Mouse (Mus musculus): ENCODE data around the gene Tmprss11a. TPM values are rescaled to one million over a fixed set of nuclear protein-coding genes. Genes with fewer than 3 reads are reported as not detected.

Gene Tmprss11a
- total and polyA plus RNA-seq, 2 experiments from 2014 or later, result not detected

- H3K9ac ChIP-seq (replicated peaks; ENCODE audit: low read length), result no peak overlapping the region
- no peak overlapping the region for H3K4me3 ChIP-seq (ENCODE audit: low read length)
- no peak for DNase-seq (ENCODE audit: low spot score)
- no peaks in the 10 kb centered on the region for H3K27me3 ChIP-seq (ENCODE audit: insufficient read depth, low read length)
- no peak for ATAC-seq
- no peaks in the 10 kb centered on the region for H3K9me3 ChIP-seq (ENCODE audit: low read length)
- H3K4me2 ChIP-seq (ENCODE audit: low read depth, low read length), result no peak overlapping the region
- no peaks in the 10 kb centered on the region for H3K4me1 ChIP-seq (ENCODE audit: insufficient read depth, low read length)
- H3K27ac ChIP-seq, result no peak overlapping the region
- H3K36me3 ChIP-seq (ENCODE audit: insufficient read depth, low read length), result no peaks in the 10 kb centered on the region
- 80% methylated on average over 2 of the region's 2 CpGs for WGBS
- no peak for TF ChIP-seq CTCF (IDR thresholded peaks at IDR 0.05; ENCODE audit: low read depth)
Measured at GRCm38 (mm10) chr5:86439306-86439705, 29.5 kb downstream of the Tmprss11a start.

- DNase-seq (ENCODE audit: low spot score), result no peak
- H3K9me3 ChIP-seq (ENCODE audit: low read length), result no peaks in the 10 kb centered on the region
- H3K9ac ChIP-seq (replicated peaks; ENCODE audit: low read length), result no peak overlapping the region
- H3K4me1 ChIP-seq (ENCODE audit: insufficient read depth, low read length), result no peaks in the 10 kb centered on the region
- no peak overlapping the region for H3K27ac ChIP-seq
- no peak overlapping the region for H3K4me2 ChIP-seq (ENCODE audit: low read depth, low read length)
- ATAC-seq, result no peak
- no peaks in the 10 kb centered on the region for H3K27me3 ChIP-seq (ENCODE audit: insufficient read depth, low read length)
- TF ChIP-seq CTCF (IDR thresholded peaks at IDR 0.05; ENCODE audit: low read depth), result no peak
- H3K4me3 ChIP-seq (ENCODE audit: low read length), result no peak overlapping the region
- H3K36me3 ChIP-seq (ENCODE audit: insufficient read depth, low read length), result no peaks in the 10 kb centered on the region
Measured at GRCm38 (mm10) chr5:86438548-86438947, 30.2 kb downstream of the Tmprss11a start.

- no peak overlapping the region for H3K9ac ChIP-seq (replicated peaks; ENCODE audit: low read length)
- DNase-seq (ENCODE audit: low spot score) (peak; percentile 62), ATAC-seq (0 out of 2 replicates have a peak, but pooled peaks have one; percentile 55)
- no peaks in the 10 kb centered on the region for H3K36me3 ChIP-seq (ENCODE audit: insufficient read depth, low read length)
- H3K4me2 ChIP-seq (ENCODE audit: low read depth, low read length), result no peak overlapping the region
- H3K27me3 ChIP-seq (ENCODE audit: insufficient read depth, low read length), result no peaks in the 10 kb centered on the region
- no peak overlapping the region for H3K4me3 ChIP-seq (ENCODE audit: low read length)
- TF ChIP-seq CTCF (IDR thresholded peaks at IDR 0.05; ENCODE audit: low read depth), result peak; percentile 72
- 5% methylated on average over 2 of the region's 2 CpGs for WGBS
- no peaks in the 10 kb centered on the region for H3K9me3 ChIP-seq (ENCODE audit: low read length)
- H3K27ac ChIP-seq, result no peak overlapping the region
- H3K4me1 ChIP-seq (ENCODE audit: insufficient read depth, low read length), result no peaks in the 10 kb centered on the region
Measured at GRCm38 (mm10) chr5:86432697-86433096, 36.1 kb downstream of the Tmprss11a start.

GRCm38 (mm10) chr5:86431096-86431495 lies 37.7 kb downstream of the Tmprss11a start:
- ATAC-seq, result no peak
- H3K27me3 ChIP-seq (ENCODE audit: insufficient read depth, low read length), result no peaks in the 10 kb centered on the region
- no peak overlapping the region for H3K9ac ChIP-seq (replicated peaks; ENCODE audit: low read length)
- WGBS, result 77% methylated on average over 5 of the region's 5 CpGs
- no peaks in the 10 kb centered on the region for H3K9me3 ChIP-seq (ENCODE audit: low read length)
- H3K27ac ChIP-seq, result no peak overlapping the region
- no peak for TF ChIP-seq CTCF (IDR thresholded peaks at IDR 0.05; ENCODE audit: low read depth)
- H3K36me3 ChIP-seq (ENCODE audit: insufficient read depth, low read length), result no peaks in the 10 kb centered on the region
- no peak overlapping the region for H3K4me2 ChIP-seq (ENCODE audit: low read depth, low read length)
- no peaks in the 10 kb centered on the region for H3K4me1 ChIP-seq (ENCODE audit: insufficient read depth, low read length)
- no peak overlapping the region for H3K4me3 ChIP-seq (ENCODE audit: low read length)
- DNase-seq (ENCODE audit: low spot score), result no peak

GRCm38 (mm10) chr5:86421323-86422028 lies 47.3 kb downstream of the Tmprss11a start:
- DNase-seq (ENCODE audit: low spot score), result peak; percentile 10

GRCm38 (mm10) chr5:86419494-86419893 lies 49.3 kb downstream of the Tmprss11a start:
- no peak for ATAC-seq
- H3K36me3 ChIP-seq (ENCODE audit: insufficient read depth, low read length), result no peaks in the 10 kb centered on the region
- peak; percentile 28 for DNase-seq (ENCODE audit: low spot score)

More at GRCm38 (mm10) chr5:86421323-86422028, 47.3 kb downstream of the Tmprss11a start:
- no peaks in the 10 kb centered on the region for H3K4me1 ChIP-seq (ENCODE audit: insufficient read depth, low read length)
- no peak overlapping the region for H3K4me3 ChIP-seq (ENCODE audit: low read length)
- H3K27ac ChIP-seq, result no peak overlapping the region
- no peaks in the 10 kb centered on the region for H3K27me3 ChIP-seq (ENCODE audit: insufficient read depth, low read length)
- no peak overlapping the region for H3K4me2 ChIP-seq (ENCODE audit: low read depth, low read length)
- no peaks in the 10 kb centered on the region for H3K36me3 ChIP-seq (ENCODE audit: insufficient read depth, low read length)
- TF ChIP-seq CTCF (IDR thresholded peaks at IDR 0.05; ENCODE audit: low read depth), result no peak
- no peak for ATAC-seq
- WGBS, result 44% methylated on average over 3 of the region's 3 CpGs
- no peak overlapping the region for H3K9ac ChIP-seq (replicated peaks; ENCODE audit: low read length)
- no peaks in the 10 kb centered on the region for H3K9me3 ChIP-seq (ENCODE audit: low read length)

GRCm38 (mm10) chr5:86414280-86414679 lies 54.5 kb downstream of the Tmprss11a start:
- no peaks in the 10 kb centered on the region for H3K9me3 ChIP-seq (ENCODE audit: low read length)
- no peaks in the 10 kb centered on the region for H3K27me3 ChIP-seq (ENCODE audit: insufficient read depth, low read length)
- WGBS, result 79% methylated on average over 7 of the region's 7 CpGs
- no peak overlapping the region for H3K4me3 ChIP-seq (ENCODE audit: low read length)
- H3K4me1 ChIP-seq (ENCODE audit: insufficient read depth, low read length), result no peaks in the 10 kb centered on the region
- no peak overlapping the region for H3K4me2 ChIP-seq (ENCODE audit: low read depth, low read length)
- H3K9ac ChIP-seq (replicated peaks; ENCODE audit: low read length), result no peak overlapping the region
- no peak for TF ChIP-seq CTCF (IDR thresholded peaks at IDR 0.05; ENCODE audit: low read depth)
- ATAC-seq, result no peak
- no peak overlapping the region for H3K27ac ChIP-seq
- H3K36me3 ChIP-seq (ENCODE audit: insufficient read depth, low read length), result no peaks in the 10 kb centered on the region
- no peak for DNase-seq (ENCODE audit: low spot score)

More at GRCm38 (mm10) chr5:86419494-86419893, 49.3 kb downstream of the Tmprss11a start:
- no peak overlapping the region for H3K9ac ChIP-seq (replicated peaks; ENCODE audit: low read length)
- no peaks in the 10 kb centered on the region for H3K9me3 ChIP-seq (ENCODE audit: low read length)
- peak; percentile 55 for TF ChIP-seq CTCF (IDR thresholded peaks at IDR 0.05; ENCODE audit: low read depth)
- WGBS, result 19% methylated on average over 4 of the region's 4 CpGs
- H3K4me1 ChIP-seq (ENCODE audit: insufficient read depth, low read length), result no peaks in the 10 kb centered on the region
- H3K27me3 ChIP-seq (ENCODE audit: insufficient read depth, low read length), result no peaks in the 10 kb centered on the region
- no peak overlapping the region for H3K27ac ChIP-seq
- no peak overlapping the region for H3K4me2 ChIP-seq (ENCODE audit: low read depth, low read length)
- H3K4me3 ChIP-seq (ENCODE audit: low read length), result no peak overlapping the region

Measured in hindbrain, postnatal 0 days (tissue).